Mouse (Mus musculus): ENCODE results near the gene Trove2. TPM values are rescaled to one million over a fixed set of nuclear protein-coding genes. Genes with fewer than 3 reads are reported as not detected.

The Trove2 gene
- polyA plus RNA-seq, 1 experiment from 2014 or later: 37.5 TPM

- Histone ChIP-seq H3K4me3 (ENCODE audit: low read depth, low read length) (peak overlapping the region; percentile 65), H3K27ac (ENCODE audit: low read depth, low read length) (peak overlapping the region; percentile 90), H3K36me3 (ENCODE audit: control insufficient read depth, insufficient read depth, low read length) (no peaks in the 10 kb centered on the region), H3K4me1 (replicated peaks; ENCODE audit: control insufficient read depth, insufficient read depth, low read length) (no peaks in the 10 kb centered on the region), H3K4me2 (replicated peaks; ENCODE audit: low read depth, low read length) (peak overlapping the region; percentile 65), H3K9ac (ENCODE audit: low read depth, low read length) (peak overlapping the region; percentile 91), H3K27me3 (ENCODE audit: control insufficient read depth, insufficient read depth, low read length) (no peaks in the 10 kb centered on the region), H3K9me3 (ENCODE audit: control insufficient read depth, low read length) (no peaks in the 10 kb centered on the region)
- DNase-seq (ENCODE audit: low spot score) (peak; percentile 65), ATAC-seq (ENCODE audit: low FRiP score) (peak; percentile 84)
- WGBS: under 1% methylated on average over 38 of the region's 48 CpGs
Observed at GRCm38 (mm10) chr1:143702141-143702740, 74.6 kb downstream of the Trove2 start.

- Histone ChIP-seq H3K9ac (ENCODE audit: low read depth, low read length) (peak overlapping the region; percentile 91), H3K27me3 (ENCODE audit: control insufficient read depth, insufficient read depth, low read length) (no peaks in the 10 kb centered on the region), H3K4me3 (ENCODE audit: low read depth, low read length) (peak overlapping the region; percentile 65), H3K4me1 (replicated peaks; ENCODE audit: control insufficient read depth, insufficient read depth, low read length) (no peaks in the 10 kb centered on the region), H3K27ac (ENCODE audit: low read depth, low read length) (no peak overlapping the region), H3K4me2 (replicated peaks; ENCODE audit: low read depth, low read length) (peak overlapping the region; percentile 65), H3K36me3 (ENCODE audit: control insufficient read depth, insufficient read depth, low read length) (no peaks in the 10 kb centered on the region), H3K9me3 (ENCODE audit: control insufficient read depth, low read length) (no peaks in the 10 kb centered on the region)
- ATAC-seq (ENCODE audit: low FRiP score) (no peak), DNase-seq (ENCODE audit: low spot score) (peak; percentile 12)
- WGBS: 1% methylated on average over 13 of the region's 13 CpGs
Observed at GRCm38 (mm10) chr1:143701736-143702135, 75.1 kb downstream of the Trove2 start.

Other genes with a start within 250 kb of the Trove2 start
- gene B3galt2, start 136.4 kb downstream of the Trove2 start, polyA plus RNA-seq (2014; fragmentation: Nextera tagmentation; extraction: Ambion mirVana): 1.2 and 2.1 TPM in 2 replicates
- gene Cdc73, start 74.2 kb downstream of the Trove2 start, polyA plus RNA-seq (2014; fragmentation: Nextera tagmentation; extraction: Ambion mirVana): 25.8 and 25.9 TPM in 2 replicates
- 73.1 and 76.9 TPM in 2 replicates for gene Glrx2, start 60.7 kb downstream of the Trove2 start, polyA plus RNA-seq (2014; fragmentation: Nextera tagmentation; extraction: Ambion mirVana)
- gene Uchl5, start 204 bp upstream of the Trove2 start, polyA plus RNA-seq (2014; fragmentation: Nextera tagmentation; extraction: Ambion mirVana): 74.6 and 74.9 TPM in 2 replicates
- gene Rgs2, start 227.1 kb upstream of the Trove2 start, polyA plus RNA-seq (2014; fragmentation: Nextera tagmentation; extraction: Ambion mirVana): 76.8 and 78.2 TPM in 2 replicates

Data from hindbrain, embryonic 11.5 days (tissue).